Mouse (Mus musculus) kidney, postnatal 25 days (tissue): Measurements from ENCODE around the gene Phf21b.

ENCODE experiments used
- DNase-seq, 2 experiments: peaks; one replicate each; pipeline ENCODE4 v3.0.0; 2021; ENCODE audit warnings: mixed read lengths in 2 of 2

Gene Phf21b

GRCm38 (mm10) chr15:84844831-84845230 is 11.0 kb downstream of the Phf21b start:
- DNase-seq = no peak

DNA sequence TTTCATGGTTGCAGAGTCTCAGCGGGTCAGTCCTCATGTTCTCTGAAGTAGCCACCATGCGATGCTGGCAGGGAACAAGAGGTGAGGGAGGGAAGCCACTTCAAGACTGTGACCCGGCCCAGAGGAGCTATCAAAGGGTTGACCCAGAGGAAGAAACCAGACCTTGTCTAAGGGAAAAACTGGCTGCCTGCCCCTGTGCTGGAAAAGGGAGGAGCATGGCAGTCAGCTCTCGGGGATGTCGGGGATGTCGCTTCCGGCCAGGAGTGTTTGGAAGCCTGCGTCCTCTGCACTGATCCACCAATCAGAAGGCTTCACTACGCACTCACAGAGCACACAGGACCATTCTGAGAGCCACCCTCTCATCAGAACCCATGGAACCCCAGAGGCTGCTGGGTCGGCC is 12.8 kb downstream of the Phf21b start:
- no peak for DNase-seq

- no peak for DNase-seq
These were observed 13.7 kb downstream of the Phf21b start for GRCm38 (mm10) chr15:84841925-84842821.

DNA sequence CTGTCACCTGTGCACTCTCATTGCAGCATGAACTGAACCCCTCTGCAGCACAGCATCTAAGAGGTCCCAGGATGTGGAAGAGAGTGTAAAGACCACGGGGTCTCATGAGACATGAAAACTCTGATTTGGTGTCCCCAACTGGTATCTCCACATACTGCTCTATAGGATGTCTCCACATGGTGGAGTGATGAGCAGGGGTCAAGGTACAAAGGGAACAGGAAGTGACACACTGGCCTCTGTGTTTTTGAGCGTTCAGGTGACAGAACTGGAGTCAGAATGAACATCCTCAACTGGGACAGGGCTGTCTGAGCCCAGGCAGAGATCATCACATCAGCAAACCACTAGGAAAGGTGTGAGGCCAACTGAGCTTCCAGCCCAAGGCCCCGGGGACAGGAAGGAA is 15.3 kb downstream of the Phf21b start:
- DNase-seq = no peak

DNA sequence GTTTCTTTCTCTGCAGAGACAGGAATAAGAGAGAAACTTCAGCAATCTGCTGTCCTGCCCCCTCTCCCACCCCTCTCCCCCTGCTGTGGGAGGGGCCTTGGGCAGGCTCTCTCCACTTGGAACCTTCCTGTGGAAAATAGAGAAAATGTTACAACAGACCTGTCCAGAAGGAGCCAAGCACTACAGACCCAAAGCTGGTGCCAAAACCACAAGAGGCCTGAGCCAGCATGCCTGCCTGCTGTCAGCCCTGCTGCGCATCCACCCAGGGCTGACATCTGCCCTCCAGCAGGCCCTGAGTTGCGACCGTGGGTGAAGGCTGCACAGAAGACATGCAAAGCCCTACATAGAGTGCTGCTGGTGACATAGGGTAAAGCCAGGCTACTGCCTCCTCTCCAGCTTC is 16.3 kb downstream of the Phf21b start:
- no peak for DNase-seq

GRCm38 (mm10) chr15:84837896-84838295 is 18.0 kb downstream of the Phf21b start:
- no peak for DNase-seq

DNA sequence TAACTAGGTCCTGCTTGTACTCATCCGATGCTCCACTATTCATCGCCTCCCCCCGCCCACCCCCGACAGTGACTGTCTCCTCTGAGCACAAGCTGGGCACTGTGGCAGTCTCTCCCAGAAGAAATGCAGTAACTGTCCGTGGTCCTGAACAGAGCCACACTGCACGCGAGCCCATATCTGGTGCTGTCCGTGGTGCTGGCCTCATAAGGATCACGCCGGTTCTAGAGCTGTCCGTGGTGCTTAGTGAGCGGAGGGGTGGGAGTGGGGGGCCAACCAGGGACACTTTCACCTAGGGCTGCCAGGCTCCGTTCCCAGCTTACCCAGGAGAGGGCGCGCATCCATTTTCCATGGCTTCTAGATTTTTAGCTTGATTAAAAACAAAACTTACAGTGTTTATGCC is 26.4 kb downstream of the Phf21b start:
- DNase-seq = peak; percentile 87 to 96

DNA sequence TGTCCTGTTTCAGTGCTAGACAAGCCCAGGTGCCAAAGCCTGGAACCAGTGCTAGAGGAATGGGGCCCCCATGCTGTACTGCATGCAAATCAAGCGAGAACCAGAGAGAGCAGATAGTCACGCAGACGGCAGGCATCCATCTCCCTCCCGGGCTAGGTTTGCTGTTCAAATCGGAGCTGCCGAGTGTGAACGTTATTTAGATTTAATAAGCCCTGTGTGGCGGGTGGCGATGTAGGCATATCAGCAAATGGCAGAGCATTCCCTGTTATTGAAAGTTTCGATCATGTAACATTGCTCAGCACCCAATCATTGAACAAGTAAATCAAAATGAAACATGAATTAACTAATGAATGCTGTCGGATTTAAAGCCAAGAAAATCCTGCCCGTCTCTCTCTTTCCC is 27.2 kb downstream of the Phf21b start:
- no peak for DNase-seq

DNA sequence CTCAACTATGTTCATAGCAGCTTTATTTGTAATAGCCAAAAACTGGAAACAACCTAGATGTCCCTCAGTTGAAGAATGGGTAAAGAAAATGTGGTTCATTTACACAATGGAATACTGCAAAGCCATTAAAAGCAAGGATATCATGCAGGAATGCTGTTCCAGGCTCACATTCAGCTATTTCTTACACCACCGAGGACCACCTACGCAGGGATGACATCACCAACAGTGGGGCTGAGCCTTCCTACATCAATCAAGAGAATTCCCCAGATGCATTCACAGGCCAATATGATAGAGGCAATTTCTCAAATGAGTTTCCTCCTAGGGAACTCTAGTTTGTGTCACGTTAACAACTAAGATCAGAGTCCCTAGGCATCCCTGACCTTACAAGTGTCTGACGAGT is 32.8 kb downstream of the Phf21b start:
- DNase-seq = no peak

DNA sequence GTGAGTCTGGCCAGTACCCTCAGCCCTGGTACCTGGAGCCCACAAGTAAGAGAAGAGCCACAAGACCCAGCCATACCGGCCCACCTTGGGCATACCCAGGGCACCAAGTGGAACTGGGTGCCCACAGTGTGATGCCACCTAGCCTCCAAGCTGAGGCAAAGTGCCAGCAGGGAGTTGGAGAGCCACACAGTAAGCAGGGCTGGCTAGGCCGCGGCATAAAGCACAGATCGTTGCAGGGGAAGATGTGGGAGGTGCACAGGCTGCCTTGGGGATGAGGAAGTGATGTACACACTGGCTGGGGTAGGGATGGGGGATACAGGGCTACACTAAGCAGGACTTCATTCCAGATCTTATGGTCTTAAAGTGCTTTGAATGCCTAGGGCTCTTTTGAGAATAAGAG is 35.0 kb downstream of the Phf21b start:
- DNase-seq = no peak

- no peak for DNase-seq
These were observed 37.6 kb downstream of the Phf21b start for GRCm38 (mm10) chr15:84818284-84818683.

GRCm38 (mm10) chr15:84817589-84817988 is 38.3 kb downstream of the Phf21b start:
- no peak for DNase-seq

- DNase-seq = no peak
These were observed 40.7 kb downstream of the Phf21b start for GRCm38 (mm10) chr15:84815171-84815570.

DNA sequence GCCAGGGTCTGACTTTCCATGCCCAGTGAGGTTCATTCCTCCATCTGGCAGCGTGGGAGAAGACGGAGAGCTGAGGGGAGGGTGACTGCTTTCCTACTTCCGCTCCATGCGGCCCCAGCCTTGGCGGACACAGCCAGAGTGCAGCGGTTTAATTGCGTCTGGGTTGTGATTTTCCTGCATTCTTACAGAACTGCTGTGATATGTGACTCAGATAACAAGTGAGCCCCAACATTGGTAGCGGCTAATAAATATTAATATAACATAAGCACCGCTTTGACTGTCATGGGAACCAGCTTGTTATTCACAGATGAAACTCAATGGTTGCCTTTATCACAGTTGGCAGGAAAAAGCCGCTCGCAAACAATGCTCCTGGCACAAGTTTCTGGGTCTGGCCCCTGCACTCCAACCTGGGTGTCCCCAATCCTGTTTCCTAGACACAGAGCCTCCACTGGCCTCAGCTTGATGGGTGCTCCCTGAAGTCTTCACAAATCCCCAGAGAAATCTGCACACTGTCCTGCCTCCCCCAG is 43.0 kb downstream of the Phf21b start:
- no peak for DNase-seq

DNA sequence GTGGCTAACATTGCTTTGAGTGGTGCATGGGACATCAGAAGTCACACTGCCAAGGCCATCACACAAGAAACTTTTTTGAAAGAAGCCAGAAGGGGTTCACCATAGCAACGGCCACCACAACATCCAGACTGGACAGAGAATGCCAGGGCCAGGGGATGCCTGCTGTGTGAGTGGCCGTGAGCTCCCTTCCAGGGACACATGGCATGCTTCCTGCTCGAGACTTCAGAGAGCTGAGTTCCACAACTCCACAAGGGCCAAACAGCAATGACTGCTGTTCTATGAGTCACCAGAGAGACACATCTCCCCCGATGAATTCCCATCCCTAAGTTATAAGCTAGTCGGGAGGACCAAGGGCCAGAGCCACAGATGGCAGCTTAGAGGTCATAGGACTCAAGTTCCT is 44.7 kb downstream of the Phf21b start:
- DNase-seq = no peak

- DNase-seq = no peak
These were observed 46.4 kb downstream of the Phf21b start for GRCm38 (mm10) chr15:84809275-84809952.

GRCm38 (mm10) chr15:84803685-84804084 is 52.2 kb downstream of the Phf21b start:
- peak; percentile 66 to 77 for DNase-seq

GRCm38 (mm10) chr15:84800132-84800531 is 55.7 kb downstream of the Phf21b start:
- DNase-seq = peak in 1 of 2 experiments; percentile 19

DNA sequence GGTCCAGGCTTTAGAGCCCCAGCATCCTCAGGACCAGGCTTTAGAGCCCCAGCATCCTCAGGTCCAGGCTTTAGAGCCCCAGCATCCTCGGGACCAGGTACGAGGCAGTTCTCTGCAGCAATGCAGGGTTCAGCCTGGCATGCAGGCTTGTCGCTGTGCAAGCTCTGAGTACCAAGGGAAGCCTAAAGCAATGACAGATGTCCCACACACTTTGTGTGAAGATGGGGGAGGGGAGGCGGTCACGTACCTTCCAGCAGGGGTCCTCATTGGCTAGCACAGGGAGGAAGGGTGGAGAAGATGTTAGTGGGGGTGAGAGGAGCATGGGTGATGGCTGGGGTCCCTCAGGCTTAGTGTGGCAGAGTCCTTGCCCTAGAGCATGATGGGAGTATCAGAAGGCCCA is 62.2 kb downstream of the Phf21b start:
- DNase-seq = no peak

DNA sequence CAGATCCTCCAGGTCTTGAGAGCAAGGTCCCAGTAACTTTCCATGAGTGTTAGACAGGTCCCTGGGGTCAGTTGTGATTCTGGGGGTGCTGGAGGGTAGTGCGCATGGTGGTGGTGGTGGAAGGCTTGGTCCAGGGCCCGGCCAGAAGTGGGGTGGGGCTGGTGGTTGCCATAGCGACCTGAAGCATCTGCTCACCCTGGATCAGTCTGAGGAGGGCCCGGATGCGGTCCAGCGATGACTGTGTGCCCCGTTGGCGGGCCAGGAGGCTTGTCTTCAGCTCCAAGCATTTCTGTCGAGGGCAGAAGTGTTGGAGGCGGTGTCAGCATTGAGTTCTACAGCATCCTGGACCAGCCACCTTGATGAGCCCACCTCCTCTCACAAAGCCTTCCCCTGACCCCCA is 68.7 kb downstream of the Phf21b start:
- no peak for DNase-seq

GRCm38 (mm10) chr15:84784812-84785211 is 71.0 kb downstream of the Phf21b start:
- no peak for DNase-seq

- DNase-seq = no peak
These were observed 77.3 kb downstream of the Phf21b start for GRCm38 (mm10) chr15:84778587-84778986.

DNA sequence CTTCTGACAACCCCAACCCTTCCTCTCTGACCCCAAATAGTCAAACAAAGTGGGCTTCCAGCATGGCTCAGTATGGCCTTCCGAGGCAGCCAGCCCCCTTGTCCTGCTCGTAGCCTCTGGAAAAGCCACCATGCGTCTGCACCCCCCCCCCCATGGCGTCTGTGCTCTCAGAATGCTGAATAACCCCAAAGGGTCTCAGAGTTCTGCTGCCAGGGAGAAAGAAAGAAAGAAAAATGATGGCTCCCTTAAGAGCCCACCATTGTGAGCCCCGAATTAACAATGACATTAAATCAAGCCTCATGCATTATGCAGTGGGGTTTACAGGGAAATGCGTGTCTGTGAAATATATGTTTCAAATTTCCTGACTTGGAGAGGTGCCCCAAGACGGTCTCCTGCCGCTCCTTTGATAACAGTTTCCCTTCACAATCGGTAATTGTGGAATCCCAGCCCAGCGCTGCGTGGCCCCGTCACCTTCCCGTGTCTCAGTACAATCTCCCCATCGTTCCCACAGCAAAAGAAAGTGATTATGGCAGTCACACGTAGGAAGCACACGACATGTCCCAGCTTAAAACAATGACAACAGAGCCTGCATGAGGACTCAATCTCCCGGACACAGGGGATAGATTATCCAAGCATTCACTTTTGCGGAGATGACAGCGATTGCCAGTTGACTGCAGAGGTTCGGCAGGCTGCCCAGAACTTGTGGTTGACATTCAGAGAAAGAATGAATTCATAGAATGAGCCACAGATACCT is 80.3 kb downstream of the Phf21b start:
- no peak for DNase-seq
